Mouse (Mus musculus) embryo, embryonic 10 days (tissue): Measurements from ENCODE around the gene Lpp.

Experiments
- DNase-seq: peaks from one replicate; pipeline ENCODE4 v3.0.0-alpha.2; 2015; ENCODE audit warnings: low spot score

Lpp gene

DNA sequence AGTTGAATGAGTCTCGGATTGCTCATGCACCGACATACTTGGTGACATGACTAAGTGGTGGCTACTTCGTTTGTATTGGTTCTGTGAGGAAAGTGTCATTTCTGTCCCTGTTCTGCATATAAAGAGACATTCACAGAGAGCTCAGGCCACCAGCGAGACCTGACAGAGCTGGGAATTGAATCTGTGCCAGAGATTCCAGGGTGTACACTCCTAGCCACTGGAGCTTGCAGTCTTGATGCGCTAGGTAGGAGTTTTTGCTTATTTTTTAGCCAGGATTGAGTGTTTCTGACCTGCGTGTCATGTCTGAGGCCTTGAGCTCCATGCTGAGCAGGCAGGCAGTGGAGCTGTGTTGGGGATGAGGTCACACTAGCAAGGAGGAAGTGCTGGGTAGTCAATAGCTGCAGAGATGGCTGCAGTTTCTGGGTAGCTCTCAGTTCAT lies 41.8 kb downstream of the Lpp start:
- DNase-seq: no peak

DNA sequence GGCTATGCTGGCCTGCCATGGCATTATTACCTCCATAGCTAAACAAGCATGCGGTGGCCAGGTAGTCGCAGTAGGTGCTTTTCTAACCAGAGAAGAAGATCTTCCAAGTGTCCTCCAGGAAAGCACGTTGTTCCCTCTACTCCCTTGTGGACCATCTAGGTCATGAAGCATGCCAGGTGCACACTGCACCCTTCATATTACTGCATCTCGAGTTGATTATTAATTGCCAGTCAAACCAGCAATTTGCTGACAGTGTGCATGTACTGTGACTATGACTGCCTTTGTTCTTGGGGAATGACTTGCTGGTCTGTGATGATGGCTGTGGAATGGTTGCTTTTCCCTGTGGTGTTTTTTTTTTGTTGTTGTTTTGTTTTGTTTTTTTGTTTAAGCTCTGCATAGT lies 45.1 kb downstream of the Lpp start:
- no peak for DNase-seq

DNA sequence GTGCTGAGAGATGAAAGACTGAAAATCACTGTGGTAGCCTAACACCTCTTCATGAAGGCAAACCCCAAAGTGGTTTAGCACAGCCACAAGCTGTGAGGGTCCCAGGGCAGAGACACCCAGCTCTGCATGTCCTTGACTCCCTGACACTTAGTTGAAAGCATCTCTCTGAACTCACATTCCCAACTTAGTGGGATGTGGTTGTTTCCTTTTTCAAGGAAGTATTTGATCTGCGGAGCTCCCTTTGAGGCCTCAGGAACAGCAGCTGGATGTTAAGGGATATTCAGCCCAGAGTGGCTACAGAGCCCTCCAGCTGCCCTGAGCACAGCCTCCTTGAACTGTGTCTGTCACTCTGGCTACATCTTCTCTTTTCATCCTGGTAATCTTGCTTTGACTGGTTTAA lies 48.0 kb downstream of the Lpp start:
- DNase-seq: no peak

DNA sequence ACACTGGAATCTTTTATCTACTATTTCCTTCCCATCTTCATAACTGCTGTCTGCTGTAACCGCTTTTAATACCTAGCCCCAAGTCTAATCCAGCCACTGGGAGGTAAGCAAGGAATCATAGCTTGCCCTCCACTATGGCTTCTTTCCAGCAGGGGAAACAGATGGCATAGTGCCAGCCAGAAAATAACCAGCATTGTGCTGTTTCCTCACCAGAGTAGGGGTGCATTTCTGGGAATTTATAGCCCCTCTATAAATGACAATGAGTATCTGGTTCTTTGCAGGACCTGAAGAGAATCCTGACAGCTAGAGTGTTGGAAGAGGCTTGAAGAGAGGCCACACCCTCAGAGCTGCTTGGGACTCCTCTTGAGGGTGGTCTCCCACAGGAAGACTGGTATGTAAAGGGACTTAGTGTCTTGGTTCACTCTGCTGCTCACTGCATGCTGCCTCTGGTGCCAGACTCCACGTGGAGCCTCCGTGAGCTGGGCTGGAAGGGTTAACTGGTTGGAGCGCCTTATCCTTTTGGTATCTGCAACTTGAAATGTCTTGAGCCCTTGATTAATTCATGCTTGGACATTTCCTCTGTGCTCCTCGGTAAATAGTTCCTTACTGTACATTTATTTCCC lies 49.3 kb downstream of the Lpp start:
- no peak for DNase-seq

DNA sequence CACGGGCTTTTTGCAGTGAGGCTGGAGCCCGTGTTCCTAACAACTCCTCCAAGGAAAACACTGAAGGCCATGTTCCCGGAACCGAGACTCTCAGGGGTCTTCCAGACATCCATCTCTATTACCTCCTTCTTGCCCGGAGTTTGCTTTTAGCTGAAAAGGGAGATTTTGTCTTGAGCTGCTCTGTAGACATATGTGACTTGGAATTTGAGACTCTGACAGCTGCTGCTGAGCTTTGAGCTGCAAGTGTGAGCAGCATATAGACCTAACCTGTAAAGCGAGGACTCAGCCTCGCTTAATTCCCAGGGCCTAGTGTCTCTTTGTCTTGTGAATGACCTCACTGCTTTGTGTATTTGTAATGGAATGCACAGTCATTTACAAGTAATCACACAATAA lies 49.8 kb downstream of the Lpp start:
- no peak for DNase-seq

DNA sequence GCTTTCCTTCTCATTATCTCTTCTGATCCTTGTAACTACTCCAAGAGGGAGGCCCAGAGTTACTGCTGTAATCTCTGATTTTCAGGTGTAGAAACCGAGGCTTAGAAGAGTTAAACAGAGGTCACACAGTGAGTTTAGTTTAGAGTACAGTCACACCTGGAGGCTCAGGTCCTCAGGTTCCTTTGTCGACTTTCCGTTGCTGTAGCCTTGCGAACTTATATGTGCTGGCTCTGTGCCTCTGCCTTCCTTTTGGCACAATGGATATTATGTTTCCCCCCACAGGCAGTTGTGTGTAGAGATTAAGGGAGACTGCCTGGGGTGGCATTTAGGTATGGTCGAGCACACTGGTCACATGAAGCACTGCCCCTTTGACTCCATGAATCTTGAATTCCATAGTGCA lies 50.2 kb downstream of the Lpp start:
- no peak for DNase-seq

DNA sequence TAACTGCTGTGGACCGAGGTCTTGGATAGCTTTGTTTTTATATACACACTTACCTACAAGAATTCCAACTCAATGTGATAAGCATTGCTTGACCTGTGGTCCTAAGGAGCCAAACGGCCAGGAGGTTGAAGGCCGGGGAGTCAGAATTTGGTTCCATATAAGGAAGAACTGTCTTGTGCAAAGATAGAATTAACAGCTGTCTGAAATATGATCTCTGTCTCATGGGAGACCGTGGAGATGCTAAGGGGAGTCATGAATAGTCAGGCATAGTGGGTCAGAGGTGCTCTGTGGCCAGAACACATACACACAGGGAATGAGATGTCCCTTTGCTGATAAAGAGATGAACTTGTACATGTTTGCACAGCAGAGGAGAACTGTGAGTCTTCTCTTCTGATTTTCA lies 51.5 kb downstream of the Lpp start:
- DNase-seq: peak; percentile 37

DNA sequence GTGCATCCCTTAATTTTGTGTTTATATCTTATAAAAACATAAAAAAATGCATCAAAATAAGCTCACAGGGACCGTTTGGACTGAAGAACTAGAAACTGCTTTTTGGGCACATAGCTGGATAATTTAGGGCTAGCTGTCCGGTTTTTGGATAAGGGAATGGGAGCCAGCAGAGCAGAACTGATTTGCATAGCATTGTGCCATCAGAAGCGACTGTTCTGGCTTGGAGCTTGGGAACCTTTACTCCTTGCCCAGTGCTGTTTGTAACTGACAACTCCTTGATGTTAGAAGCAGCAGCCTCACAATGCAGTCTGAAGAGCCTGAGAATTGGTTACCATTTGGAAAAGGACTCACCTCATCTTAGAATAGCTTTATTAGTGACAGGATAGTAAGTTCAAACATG lies 52.2 kb downstream of the Lpp start:
- DNase-seq: no peak

DNA sequence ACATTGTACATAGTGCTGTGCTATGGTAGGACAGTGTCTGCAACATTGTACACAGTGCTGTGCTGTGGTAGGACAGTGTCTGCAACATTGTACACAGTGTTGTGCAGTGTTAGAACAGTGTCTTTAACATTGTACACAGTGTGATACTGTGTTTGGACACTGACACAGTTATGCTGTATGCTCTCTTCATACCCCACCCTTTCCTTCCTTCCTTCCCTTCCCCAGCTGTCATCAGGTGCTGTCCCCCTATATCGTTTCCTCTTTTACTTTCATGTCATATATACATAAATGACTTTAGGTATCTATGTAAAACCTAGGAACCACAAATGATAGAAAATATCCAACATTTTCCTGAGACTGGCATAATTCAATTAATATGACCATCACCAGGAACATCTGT lies 53.1 kb downstream of the Lpp start:
- no peak for DNase-seq

DNA sequence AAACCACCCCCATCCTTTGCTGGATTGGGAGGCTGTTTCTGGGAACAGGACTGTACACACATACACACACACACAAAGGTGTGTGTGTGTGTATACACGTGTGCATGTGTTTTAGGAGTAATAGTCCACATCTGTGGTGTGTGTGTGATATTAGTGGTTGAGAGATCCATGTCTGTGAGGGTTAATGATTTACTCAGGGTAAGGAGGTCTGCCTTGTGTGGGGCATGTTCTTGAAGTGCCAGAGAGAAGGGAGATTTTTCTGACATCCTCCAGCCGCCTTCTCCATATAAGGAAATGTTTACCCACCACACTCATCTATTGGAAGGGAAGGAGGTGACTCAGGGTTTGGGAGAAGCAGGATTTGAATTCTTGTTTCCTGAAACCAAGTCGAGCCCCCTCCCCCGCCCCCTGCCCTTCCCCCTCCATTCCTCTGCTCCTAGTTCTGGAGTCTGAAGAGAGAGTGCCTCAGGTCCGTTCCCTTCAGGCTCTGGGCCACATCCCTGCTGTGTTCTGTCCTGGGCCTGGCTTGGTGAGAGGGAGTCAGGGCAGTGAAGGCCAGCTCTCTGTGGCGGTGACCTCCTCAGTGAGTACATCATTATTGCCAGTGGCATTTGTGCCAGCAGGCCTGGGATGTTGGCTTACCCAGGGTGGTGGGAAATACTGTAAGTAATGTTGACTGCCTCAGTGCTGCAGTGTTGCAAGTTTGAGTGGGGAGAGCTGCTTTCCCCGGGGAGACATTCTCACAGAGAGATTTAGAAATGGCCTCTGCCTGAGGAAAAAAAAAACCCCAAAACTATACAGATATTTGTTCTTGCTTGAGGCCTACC lies 54.6 kb downstream of the Lpp start:
- peak; percentile 38 for DNase-seq

DNA sequence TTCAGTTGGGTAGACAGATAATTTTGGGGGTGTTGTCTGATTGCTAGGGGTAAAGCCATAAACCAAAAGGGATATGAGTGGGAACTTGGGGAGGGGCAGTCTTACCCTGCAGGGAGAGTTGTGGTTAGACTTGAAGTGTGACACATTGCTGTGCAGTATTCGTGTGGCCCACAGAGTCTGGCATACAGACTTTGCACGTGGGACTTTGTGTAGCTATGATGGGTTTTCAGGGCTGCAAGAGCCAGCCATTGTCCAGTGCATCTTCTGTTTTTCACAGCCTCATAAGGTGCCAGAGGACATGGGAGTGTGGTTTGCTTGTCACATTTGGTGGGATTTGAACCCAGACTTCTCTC lies 55.2 kb downstream of the Lpp start:
- no peak for DNase-seq

DNA sequence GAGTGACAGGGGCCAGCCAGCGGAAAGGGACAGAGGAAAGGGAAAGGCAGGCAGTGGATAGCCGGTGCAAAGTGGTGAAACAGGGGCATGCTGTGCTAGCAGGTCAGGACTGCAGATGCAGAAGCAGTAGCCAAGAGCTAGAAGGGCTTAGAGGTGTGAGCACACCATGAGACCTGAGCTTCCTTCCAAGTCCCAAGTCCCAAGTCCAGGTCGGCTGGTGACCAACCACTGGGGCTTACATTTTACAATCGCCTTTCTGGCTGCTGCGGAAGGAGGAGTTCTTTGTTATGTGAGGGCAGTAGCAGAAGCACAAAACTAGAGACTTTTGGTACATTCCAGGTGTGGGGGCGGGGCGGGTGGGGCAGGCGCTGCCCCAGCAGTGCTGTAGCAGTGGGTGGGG lies 56.5 kb downstream of the Lpp start:
- no peak for DNase-seq

DNA sequence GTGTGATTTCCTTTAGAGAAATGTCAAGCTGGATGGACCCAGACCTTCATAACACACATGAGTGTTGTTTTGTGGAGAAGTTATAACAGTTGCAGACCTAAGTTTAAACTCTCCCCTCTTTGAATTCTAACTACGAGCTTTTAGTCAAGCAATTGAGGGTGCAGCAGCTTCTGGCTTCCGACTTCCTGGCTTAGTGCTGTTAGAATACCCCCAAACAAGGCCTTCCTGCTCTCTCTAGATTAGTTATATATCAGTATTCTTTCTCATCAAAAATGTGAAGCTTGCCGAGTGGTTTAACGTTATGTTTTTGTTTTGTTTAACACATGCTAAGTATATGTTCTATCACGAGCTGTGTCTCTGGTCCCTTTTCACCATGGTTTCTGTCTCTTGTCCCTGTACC lies 56.9 kb downstream of the Lpp start:
- DNase-seq: no peak

DNA sequence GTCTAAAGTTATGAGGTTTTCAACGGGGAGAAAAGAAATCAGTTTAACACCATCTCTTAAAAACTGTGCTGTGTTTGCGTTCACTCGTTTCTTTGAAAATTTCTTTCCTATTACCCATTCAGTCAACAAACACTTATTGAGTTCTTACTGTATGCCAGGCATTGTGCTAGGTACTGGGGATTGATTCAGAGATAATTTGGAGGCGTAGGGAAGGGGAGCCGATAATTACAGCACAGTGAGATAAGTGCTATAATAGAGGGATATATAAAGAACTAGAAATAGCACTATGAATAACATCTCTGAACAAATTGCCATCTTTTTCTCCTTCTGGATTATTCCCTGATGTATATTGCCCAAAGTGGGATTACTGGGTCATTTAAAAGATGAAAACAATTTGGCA lies 57.8 kb downstream of the Lpp start:
- DNase-seq: no peak

DNA sequence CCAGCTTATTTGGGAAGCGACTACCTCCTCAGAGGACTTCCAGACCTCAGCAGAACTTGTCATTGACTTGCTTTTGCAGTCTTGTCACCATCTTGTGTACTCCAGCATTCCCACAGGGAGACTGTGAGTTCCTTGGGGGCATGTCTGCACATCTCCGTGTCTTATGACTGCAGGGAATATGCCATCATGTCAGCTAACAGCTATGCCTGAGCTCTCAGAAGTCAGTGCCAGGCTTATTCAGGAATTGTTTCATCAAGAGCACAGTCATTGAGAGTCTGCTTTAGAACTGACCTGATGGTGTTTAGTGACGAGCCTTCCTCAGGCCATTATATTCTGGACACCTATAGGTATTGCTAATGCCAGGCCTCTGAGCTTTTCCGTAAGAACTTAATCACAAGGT lies 60.2 kb downstream of the Lpp start:
- DNase-seq: no peak

DNA sequence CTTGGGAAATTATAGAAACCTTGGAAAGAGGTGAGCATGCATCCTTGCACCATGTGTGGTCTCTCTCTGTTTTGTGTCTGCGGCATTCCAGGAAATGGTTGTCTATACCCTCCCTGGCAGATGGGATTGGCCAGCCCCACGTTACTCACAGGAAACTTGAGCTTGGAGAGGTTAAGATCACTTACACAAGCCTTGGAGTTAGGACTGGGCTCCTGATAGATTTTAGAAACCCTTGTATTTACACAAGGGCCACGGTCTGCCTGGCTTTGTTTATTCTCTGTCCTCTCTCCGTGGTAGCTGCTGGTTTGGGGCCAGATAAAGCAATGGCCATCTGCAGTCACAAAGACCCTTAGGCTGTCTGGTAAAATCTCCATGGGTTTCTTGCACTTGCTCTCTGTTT lies 61.2 kb downstream of the Lpp start:
- peak; percentile 74 for DNase-seq

DNA sequence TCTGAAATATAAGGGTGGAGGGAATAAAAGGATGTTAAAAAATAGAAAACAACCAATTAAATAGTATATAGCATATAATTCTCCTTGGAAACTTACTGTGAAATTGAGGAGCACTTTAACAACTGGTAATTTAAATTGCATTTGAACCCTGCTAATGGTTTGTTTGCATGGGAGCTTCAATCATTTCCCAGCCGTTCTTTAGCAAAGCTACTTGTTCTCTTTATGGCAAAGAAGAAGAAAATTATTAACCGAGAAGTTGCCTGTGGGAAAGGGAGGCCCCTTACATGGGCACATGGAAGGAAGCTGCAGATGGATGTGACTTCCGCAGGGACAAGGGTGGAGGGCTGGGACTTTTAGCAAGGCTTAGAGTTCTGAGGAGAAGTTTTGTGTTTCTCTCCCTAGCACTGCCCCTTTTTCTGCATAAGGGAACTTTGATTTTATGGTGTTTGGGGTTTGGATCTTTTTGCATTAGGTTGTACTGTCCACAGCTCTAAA lies 62.1 kb downstream of the Lpp start:
- DNase-seq: no peak

DNA sequence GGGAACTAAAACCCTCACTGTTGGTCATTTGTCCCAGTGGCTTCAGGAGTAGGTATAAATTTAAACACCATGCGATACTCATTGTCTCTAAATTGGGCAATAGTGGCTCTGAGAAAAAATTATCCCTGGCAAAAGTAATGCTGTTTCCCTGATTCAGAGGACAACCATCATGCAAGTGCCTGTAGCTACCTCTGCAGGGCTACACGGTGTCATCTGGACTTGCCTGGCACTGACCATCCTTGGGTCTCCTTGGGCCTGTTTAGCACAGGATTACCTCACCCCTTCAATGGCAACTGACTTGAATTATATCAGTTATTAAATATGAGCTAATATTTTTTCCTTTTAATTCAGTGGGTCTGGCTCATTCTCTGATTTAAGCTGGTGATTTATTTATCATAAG lies 70.5 kb downstream of the Lpp start:
- no peak for DNase-seq

DNA sequence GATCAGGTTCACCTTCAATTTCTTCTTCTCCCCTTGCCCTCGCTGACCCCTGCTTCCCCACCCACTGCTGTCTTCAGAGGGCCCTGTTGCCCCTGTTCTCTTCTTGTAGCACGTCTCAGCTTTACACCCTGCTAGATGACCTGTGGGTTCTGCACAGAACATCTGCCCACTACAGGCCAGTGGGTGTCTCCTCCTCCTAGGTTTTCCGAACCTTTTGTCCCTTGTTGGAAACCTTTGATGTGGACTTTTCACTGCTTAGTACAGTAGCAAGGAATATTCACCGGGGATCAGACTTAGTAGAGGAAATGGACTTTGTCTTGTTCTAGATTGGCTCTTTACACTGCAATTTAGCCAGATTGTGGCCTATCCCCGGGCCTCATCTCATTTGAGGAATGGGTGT lies 71.1 kb downstream of the Lpp start:
- no peak for DNase-seq

DNA sequence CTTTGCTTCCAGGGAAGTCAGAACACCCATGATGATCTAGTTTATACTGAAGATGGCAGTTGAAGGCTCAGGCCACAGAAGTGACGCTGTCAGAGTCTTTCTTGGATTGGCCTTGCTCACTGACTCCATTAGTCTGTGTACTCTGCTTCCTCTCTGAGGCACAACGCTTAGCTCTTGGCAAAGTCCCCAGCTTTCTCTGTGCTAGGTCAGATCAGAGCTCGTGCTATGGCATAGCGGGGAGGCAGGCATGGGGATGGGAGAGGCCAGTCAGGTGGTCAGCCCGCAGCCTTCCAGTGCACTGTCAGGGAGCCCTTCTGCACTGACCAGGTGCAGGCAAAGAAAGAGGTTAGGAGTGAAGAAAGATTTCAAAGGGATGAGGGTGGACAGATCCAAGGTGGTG lies 72.3 kb downstream of the Lpp start:
- no peak for DNase-seq

DNA sequence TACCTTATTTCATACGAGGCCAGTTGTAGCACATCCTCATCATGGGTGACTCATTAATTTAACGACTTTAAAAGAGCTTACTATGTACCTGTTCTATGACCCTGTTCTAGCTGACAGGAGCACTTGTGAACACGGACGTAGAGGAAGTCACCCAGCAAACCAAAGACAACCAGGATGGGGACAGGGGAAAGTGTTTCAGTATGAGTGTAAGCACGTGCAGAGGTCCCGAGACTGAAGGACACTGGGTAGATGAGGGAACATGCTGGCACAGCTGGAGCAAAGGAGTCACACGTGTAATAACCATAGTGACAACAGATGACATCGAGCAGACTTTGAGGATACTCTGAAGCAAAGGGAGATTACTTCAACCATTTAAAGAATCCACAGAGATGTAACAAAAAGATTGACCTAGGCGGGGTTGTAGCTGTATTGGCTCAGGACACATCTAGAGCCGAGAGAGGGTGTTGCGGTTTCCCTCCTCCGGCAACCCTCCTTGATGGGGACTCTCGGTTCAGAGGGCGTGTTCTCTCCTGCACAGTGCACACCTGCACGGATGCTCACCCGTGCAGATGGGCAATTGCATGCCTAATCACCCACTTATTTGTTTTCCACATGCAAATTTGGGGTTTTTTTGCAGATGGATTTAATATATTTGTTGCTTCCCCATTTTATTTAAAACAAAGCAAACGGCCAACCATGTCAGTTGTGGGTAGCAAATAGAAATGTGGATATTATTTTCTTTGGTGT lies 74.4 kb downstream of the Lpp start:
- no peak for DNase-seq

DNA sequence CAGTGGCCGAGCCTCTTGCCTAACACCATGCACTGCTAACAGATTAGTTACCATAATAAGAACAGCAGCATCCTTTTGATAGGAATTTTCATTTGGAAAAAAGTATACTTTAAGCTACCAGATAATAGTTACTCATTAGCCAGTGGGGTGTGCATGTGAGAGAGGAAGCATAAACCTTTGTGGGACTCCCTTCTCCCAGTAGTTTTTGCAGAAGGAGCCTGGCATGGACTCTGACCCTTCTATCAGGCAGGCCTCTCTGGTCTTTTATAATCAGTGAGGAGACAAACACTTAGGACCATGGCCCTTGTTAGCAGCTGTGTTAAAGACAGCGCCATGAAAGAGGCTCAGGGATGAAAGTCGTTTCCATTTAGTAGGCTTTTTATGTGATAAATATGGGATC lies 76.0 kb downstream of the Lpp start:
- DNase-seq: no peak

DNA sequence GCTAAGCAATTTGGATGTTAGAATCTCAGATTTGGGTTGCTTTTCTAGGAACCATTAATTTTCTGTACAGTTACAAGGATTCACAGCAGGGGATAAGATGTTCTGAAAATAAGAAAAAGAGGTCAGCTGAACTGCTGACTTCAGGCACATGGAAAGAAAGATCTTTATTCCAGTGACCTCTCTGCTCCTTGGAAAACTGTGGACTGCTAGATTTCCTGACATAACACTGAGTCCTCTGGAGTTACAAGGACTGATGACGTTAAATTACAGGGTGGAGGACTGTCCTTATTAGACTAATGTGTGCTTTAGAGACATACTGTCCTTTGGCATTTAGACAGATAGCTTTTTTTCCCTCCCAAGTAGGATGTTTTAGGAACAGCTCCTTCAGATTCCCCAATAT lies 77.3 kb downstream of the Lpp start:
- DNase-seq: no peak
